Mouse (Mus musculus) stomach, postnatal 0 days (tissue): ENCODE measurements around the gene Tanc1.

Source experiments
- CTCF ChIP-seq: IDR thresholded peaks from 2 replicates; pipeline ENCODE4 v1.5.1; 2016; ENCODE audit warnings: antibody characterized with exemption, low read depth, mild to moderate bottlenecking, moderate library complexity
- EP300 ChIP-seq: optimal IDR thresholded peaks from 2 replicates; pipeline ENCODE3; 2016; ENCODE audit warnings: antibody characterized with exemption

- TF ChIP-seq CTCF (no peak), EP300 (no peak)
Measured at GRCm38 (mm10) chr2:59628057-59628901, 16.4 kb downstream of the Tanc1 start.
